Mouse (Mus musculus): ENCODE results near the gene Suz12. TPM values are rescaled to one million over a fixed set of nuclear protein-coding genes. Genes with fewer than 3 reads are reported as not detected.

The Suz12 gene
- polyA plus RNA-seq, 1 experiment from 2014 or later, result 9.3 TPM

DNA sequence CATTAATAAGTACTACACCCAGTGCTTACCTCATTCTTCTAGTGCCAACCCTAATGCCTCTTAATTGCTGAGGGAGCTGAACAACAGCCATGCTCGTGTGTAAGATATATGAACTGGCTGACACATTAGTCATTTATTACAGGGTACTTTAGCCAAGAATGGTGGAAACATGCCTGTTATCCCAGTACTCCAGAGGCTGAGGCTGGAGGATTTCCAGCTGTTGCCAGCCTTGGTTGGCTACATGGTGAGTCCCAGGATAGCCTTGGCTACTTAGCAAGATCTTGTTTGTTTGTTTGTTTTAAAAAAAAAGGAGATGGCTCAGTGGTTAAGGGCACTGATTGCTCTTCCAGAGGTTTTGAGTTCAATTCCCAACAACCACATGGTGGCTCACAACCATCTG lies 85.9 kb downstream of the Suz12 start:
- Histone ChIP-seq H3K4me1 (ENCODE audit: control insufficient read depth, insufficient read depth, low read depth, low read length) (peaks cover 12% of the 10 kb centered on the region), H3K36me3 (ENCODE audit: control insufficient read depth, insufficient read depth, low read length) (no peaks in the 10 kb centered on the region), H3K9ac (ENCODE audit: low read depth, low read length) (no peak overlapping the region), H3K4me2 (ENCODE audit: low read length) (no peak overlapping the region), H3K27me3 (replicated peaks; ENCODE audit: control insufficient read depth, insufficient read depth, low read length) (no peaks in the 10 kb centered on the region), H3K27ac (ENCODE audit: low read depth, low read length) (no peak overlapping the region), H3K4me3 (ENCODE audit: low read length) (no peak overlapping the region), H3K9me3 (ENCODE audit: control insufficient read depth, low read length) (no peaks in the 10 kb centered on the region)
- ATAC-seq, result no peak
- WGBS, result 56% methylated on average over 1 of the region's 1 CpGs

DNA sequence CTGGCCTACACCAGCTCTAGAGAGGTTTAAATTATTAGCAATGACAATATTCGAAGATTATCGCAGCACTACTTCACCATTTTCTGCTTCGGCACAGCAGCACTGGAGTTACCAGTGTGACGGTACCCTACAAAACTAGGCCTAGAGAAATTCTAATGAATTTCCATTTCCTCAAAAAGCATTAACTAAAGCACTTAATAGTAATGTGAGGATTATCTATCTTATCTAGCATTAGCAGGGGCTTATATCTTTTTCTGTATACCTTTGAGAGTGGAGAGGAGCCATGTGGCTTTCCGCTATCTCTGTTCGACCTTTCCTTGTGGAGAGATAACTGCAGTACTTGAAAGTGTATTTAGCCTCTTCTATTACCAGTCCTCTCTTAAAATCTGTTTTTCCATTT lies 86.8 kb downstream of the Suz12 start:
- Histone ChIP-seq H3K4me3 (ENCODE audit: low read length) (peak overlapping the region; percentile 98), H3K36me3 (ENCODE audit: control insufficient read depth, insufficient read depth, low read length) (no peaks in the 10 kb centered on the region), H3K9me3 (ENCODE audit: control insufficient read depth, low read length) (no peaks in the 10 kb centered on the region), H3K4me2 (ENCODE audit: low read length) (peak overlapping the region; percentile 85), H3K9ac (ENCODE audit: low read depth, low read length) (no peak overlapping the region), H3K27ac (ENCODE audit: low read depth, low read length) (no peak overlapping the region), H3K27me3 (replicated peaks; ENCODE audit: control insufficient read depth, insufficient read depth, low read length) (no peaks in the 10 kb centered on the region), H3K4me1 (ENCODE audit: control insufficient read depth, insufficient read depth, low read depth, low read length) (peaks cover 12% of the 10 kb centered on the region)
- WGBS, result 72% methylated on average over 6 of the region's 6 CpGs
- no peak for ATAC-seq

- Histone ChIP-seq H3K36me3 (ENCODE audit: control insufficient read depth, insufficient read depth, low read length) (no peaks in the 10 kb centered on the region), H3K27ac (ENCODE audit: low read depth, low read length) (peak overlapping the region; percentile 82), H3K9ac (ENCODE audit: low read depth, low read length) (peak overlapping the region; percentile 94), H3K9me3 (ENCODE audit: control insufficient read depth, low read length) (no peaks in the 10 kb centered on the region), H3K27me3 (replicated peaks; ENCODE audit: control insufficient read depth, insufficient read depth, low read length) (no peaks in the 10 kb centered on the region), H3K4me3 (ENCODE audit: low read length) (peak overlapping the region; percentile 98), H3K4me2 (ENCODE audit: low read length) (peak overlapping the region; percentile 85), H3K4me1 (ENCODE audit: control insufficient read depth, insufficient read depth, low read depth, low read length) (peaks cover 12% of the 10 kb centered on the region)
- under 1% methylated on average over 31 of the region's 32 CpGs for WGBS
- peak; percentile 78 for ATAC-seq
These were observed 87.5 kb downstream of the Suz12 start for GRCm38 (mm10) chr11:80080381-80080825.

GRCm38 (mm10) chr11:80080826-80081728 lies 88.2 kb downstream of the Suz12 start, which contains the start of gene Crlf3:
TSS of gene Crlf3 (minus strand) at chr11:80080991.
- Histone ChIP-seq H3K9me3 (ENCODE audit: control insufficient read depth, low read length) (no peaks in the 10 kb centered on the region), H3K4me2 (ENCODE audit: low read length) (peak within 1 kb of the TSS; percentile 85), H3K36me3 (ENCODE audit: control insufficient read depth, insufficient read depth, low read length) (no peaks in the 10 kb centered on the region), H3K9ac (ENCODE audit: low read depth, low read length) (peak within 1 kb of the TSS; percentile 94), H3K27me3 (replicated peaks; ENCODE audit: control insufficient read depth, insufficient read depth, low read length) (no peaks in the 10 kb centered on the region), H3K4me1 (ENCODE audit: control insufficient read depth, insufficient read depth, low read depth, low read length) (peaks cover 12% of the 10 kb centered on the region), H3K27ac (ENCODE audit: low read depth, low read length) (peak within 1 kb of the TSS; percentile 82), H3K4me3 (ENCODE audit: low read length) (peak within 1 kb of the TSS; percentile 98)
- 5% methylated on average over 55 of the region's 55 CpGs for WGBS
- peak; percentile 95 for ATAC-seq

DNA sequence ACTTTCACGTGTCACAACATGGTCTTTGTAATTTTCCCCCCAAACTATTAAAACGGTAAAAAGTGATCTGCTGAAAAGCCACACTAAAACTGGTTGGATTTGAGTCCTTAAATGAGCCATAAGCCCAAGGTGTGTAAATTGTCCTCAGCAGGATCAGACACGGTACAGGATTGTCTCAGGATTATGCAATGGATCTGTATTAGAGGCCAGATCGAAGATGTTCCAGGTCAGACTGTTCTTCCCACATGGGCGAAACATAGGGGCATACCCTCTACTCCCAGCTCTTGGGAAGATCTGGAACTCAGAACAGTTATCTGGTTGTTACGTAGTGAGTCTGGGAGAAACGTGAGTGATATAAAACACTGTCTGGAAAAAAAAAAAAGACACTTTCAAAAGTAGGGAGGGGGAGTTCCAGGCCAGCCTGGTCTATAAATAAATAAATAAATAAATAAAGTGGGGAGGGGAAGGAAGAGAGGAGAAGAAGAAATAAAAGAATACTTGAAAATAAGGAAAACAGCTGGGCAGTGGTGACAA lies 88.9 kb downstream of the Suz12 start:
- 89% methylated on average over 7 of the region's 7 CpGs for WGBS
- Histone ChIP-seq H3K9ac (ENCODE audit: low read depth, low read length) (no peak overlapping the region), H3K4me1 (ENCODE audit: control insufficient read depth, insufficient read depth, low read depth, low read length) (peaks cover 12% of the 10 kb centered on the region), H3K36me3 (ENCODE audit: control insufficient read depth, insufficient read depth, low read length) (no peaks in the 10 kb centered on the region), H3K4me3 (ENCODE audit: low read length) (no peak overlapping the region), H3K27me3 (replicated peaks; ENCODE audit: control insufficient read depth, insufficient read depth, low read length) (no peaks in the 10 kb centered on the region), H3K27ac (ENCODE audit: low read depth, low read length) (no peak overlapping the region), H3K4me2 (ENCODE audit: low read length) (no peak overlapping the region), H3K9me3 (ENCODE audit: control insufficient read depth, low read length) (no peaks in the 10 kb centered on the region)
- no peak for ATAC-seq

Other genes starting within 250 kb of the Suz12 start
- gene Utp6, start 30.7 kb upstream of the Suz12 start, polyA plus RNA-seq (2015; fragmentation: Nextera tagmentation; extraction: Ambion mirVana), result 37.3 and 39.9 TPM in 2 replicates
- 12.6 and 13.8 TPM in 2 replicates for gene Crlf3, start 87.9 kb downstream of the Suz12 start, polyA plus RNA-seq (2015; fragmentation: Nextera tagmentation; extraction: Ambion mirVana)
- 4.3 and 4.4 TPM in 2 replicates for gene Atad5, start 96.3 kb downstream of the Suz12 start, polyA plus RNA-seq (2015; fragmentation: Nextera tagmentation; extraction: Ambion mirVana)
- gene Tefm, start 149.1 kb downstream of the Suz12 start, polyA plus RNA-seq (2015; fragmentation: Nextera tagmentation; extraction: Ambion mirVana), result 21.0 and 22.0 TPM in 2 replicates
- 4.0 and 4.1 TPM in 2 replicates for gene Adap2, start 161.0 kb downstream of the Suz12 start, polyA plus RNA-seq (2015; fragmentation: Nextera tagmentation; extraction: Ambion mirVana)
- gene Rnf135, start 190.7 kb downstream of the Suz12 start, polyA plus RNA-seq (2015; fragmentation: Nextera tagmentation; extraction: Ambion mirVana), result 4.6 and 4.9 TPM in 2 replicates
- 66.9 and 69.9 TPM in 2 replicates for gene Rhot1, start 215.9 kb downstream of the Suz12 start, polyA plus RNA-seq (2015; fragmentation: Nextera tagmentation; extraction: Ambion mirVana)

All from hindbrain, embryonic 16.5 days (tissue).